Mouse (Mus musculus) liver, embryonic 13.5 days (tissue): Measurements from ENCODE around the gene Hspa2. TPM values are rescaled to one million over a fixed set of nuclear protein-coding genes. Genes with fewer than 3 reads are reported as not detected.

Source experiments
- ATAC-seq: fragments of 200-750 bp; cut with Nextera tagmentation; 2 replicates; pipeline ENCODE4 v1.8.0; 2017; ENCODE audit warnings: low read depth, mild to moderate bottlenecking, moderate number of reproducible peaks, moderate library complexity
- DNase-seq: peaks from one replicate; pipeline ENCODE4 v3.0.0; 2022
- H3K27ac ChIP-seq: fragments of 300-500 bp; sonication (generic); 2 replicates; pipeline ENCODE4 v1.5.1; 2015; ENCODE audit warnings: moderate library complexity, mild to moderate bottlenecking, inconsistent platforms
- H3K27me3 ChIP-seq: fragments of 300-500 bp; sonication (generic); 2 replicates; pipeline ENCODE4 v1.6.1; 2015; ENCODE audit warnings: mild to moderate bottlenecking, inconsistent platforms
- H3K36me3 ChIP-seq: fragments of 300-500 bp; sonication (generic); 2 replicates; pipeline ENCODE4 v1.6.1; 2015; ENCODE audit warnings: mild to moderate bottlenecking, inconsistent platforms
- H3K4me1 ChIP-seq: fragments of 300-500 bp; sonication (generic); replicated peaks from 2 replicates; pipeline ENCODE4 v1.6.1; 2015; ENCODE audit warnings: inconsistent platforms
- H3K4me2 ChIP-seq: fragments of 300-500 bp; sonication (generic); 2 replicates; pipeline ENCODE4 v1.6.1; 2015; ENCODE audit warnings: inconsistent platforms, mild to moderate bottlenecking, moderate library complexity
- H3K4me3 ChIP-seq: fragments of 300-500 bp; sonication (generic); replicated peaks from 2 replicates; pipeline ENCODE4 v1.5.1; 2015; ENCODE audit warnings: mild to moderate bottlenecking, inconsistent platforms
- H3K9ac ChIP-seq: fragments of 300-500 bp; sonication (generic); 2 replicates; pipeline ENCODE4 v1.6.1; 2015; ENCODE audit warnings: mild to moderate bottlenecking, inconsistent platforms
- H3K9me3 ChIP-seq: fragments of 300-500 bp; sonication (generic); replicated peaks from 2 replicates; pipeline ENCODE4 v1.6.1; 2016; ENCODE audit warnings: inconsistent platforms
- WGBS: fragments of 180-500 bp; shearing (Covaris S2); methylation state at CpG from one replicate; pipeline ENCODE4 v1.1.7; 2015; ENCODE audit not compliant: insufficient replicate concordance; 5-methylcytosine and 5-hydroxymethylcytosine counted together
- polyA plus RNA-seq: library from polyadenylated mRNA; unstranded; fragments of >200 nt; fragmentation: Nextera tagmentation; extraction: Ambion mirVana; gene quantifications from 2 replicates; pipeline ENCODE4 v1.2.1, GENCODE M21; 2015

Hspa2 gene
- polyA plus RNA-seq, 1 experiment from 2014 or later = 1.7 TPM

DNA sequence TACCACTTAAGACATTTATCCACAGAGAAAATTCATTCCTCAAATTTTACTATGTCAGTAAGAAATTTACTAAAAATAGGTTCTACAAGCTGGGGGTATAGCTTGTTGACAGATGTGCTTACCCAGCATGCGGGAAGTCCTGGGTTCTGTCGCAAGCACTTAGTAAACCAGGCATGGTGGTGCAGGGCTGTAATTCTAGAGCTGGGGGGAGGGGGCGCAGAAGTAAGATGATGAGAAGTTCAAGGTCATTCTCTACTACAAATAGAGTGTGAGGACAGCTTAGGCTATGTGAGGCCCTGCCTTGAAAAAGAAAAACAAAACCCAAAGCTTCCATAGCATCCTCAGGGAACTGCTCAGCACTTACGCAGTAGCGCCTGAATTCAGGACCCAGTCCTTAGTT, 25.4 kb upstream of the Hspa2 start:
- H3K27me3 ChIP-seq = no peaks in the 10 kb centered on the region
- DNase-seq (no peak), ATAC-seq (no peak)

DNA sequence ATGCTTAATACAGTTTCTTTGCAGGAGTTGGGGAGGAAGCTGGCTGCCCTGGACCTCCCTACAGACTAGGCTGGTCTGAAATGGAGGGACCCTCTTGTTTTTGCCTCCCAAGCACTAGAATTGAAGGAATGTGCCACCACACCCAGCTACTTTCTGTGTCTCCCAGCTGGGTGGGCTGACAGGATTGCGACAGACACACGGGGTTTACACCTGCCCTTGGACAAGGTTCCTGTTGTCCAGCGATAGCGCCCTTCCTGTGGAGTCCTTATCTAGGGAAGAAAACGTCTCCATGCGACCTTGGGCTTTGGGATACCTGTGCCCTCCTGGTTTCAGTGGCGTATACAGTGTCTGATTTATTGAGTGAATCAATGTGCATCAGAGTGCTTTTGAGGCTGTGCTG, 23.8 kb upstream of the Hspa2 start:
- DNase-seq (no peak), ATAC-seq (no peak)
- Histone ChIP-seq H3K4me1 (peaks cover 57% of the 10 kb centered on the region), H3K27ac (no peak overlapping the region), H3K36me3 (peaks cover 20% of the 10 kb centered on the region), H3K27me3 (no peaks in the 10 kb centered on the region), H3K9me3 (no peaks in the 10 kb centered on the region), H3K9ac (no peak overlapping the region), H3K4me3 (no peak overlapping the region), H3K4me2 (no peak overlapping the region)
- 60% methylated on average over 7 of the region's 7 CpGs for WGBS

More for the DNA sequence above, 25.4 kb upstream of the Hspa2 start:
- WGBS = 79% methylated on average over 5 of the region's 5 CpGs
- Histone ChIP-seq H3K36me3 (peaks cover 14% of the 10 kb centered on the region; the same call in 1 of the 2 replicates), H3K4me3 (no peak overlapping the region), H3K27ac (peak overlapping the region; percentile 40), H3K9ac (no peak overlapping the region), H3K9me3 (no peaks in the 10 kb centered on the region), H3K4me1 (peaks cover 73% of the 10 kb centered on the region), H3K4me2 (no peak overlapping the region)

DNA sequence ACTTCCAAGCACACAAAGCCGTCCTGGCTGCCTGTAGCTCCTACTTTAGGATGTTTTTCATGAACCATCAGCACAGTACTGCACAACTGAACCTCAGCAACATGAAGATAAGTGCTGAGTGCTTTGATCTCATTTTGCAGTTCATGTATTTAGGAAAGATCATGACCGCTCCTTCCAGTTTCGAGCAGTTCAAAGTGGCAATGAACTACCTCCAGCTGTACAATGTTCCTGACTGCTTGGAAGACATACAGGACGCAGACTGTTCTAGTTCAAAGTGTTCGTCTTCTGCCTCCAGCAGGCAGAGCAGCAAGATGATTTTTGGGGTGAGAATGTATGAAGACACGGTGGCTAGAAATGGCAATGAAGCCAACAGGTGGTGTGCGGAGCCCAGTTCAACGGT, 18.6 kb upstream of the Hspa2 start:
- ATAC-seq (no peak), DNase-seq (no peak)
- H3K27me3 ChIP-seq = no peaks in the 10 kb centered on the region
- no peak overlapping the region for H3K27ac ChIP-seq
- no peaks in the 10 kb centered on the region for H3K9me3 ChIP-seq
- no peak overlapping the region for H3K4me3 ChIP-seq
- H3K4me1 ChIP-seq = peaks cover 19% of the 10 kb centered on the region
- H3K9ac ChIP-seq = no peak overlapping the region
- no peak overlapping the region for H3K4me2 ChIP-seq
- 90% methylated on average over 8 of the region's 8 CpGs for WGBS
- H3K36me3 ChIP-seq = peaks cover 44% of the 10 kb centered on the region

DNA sequence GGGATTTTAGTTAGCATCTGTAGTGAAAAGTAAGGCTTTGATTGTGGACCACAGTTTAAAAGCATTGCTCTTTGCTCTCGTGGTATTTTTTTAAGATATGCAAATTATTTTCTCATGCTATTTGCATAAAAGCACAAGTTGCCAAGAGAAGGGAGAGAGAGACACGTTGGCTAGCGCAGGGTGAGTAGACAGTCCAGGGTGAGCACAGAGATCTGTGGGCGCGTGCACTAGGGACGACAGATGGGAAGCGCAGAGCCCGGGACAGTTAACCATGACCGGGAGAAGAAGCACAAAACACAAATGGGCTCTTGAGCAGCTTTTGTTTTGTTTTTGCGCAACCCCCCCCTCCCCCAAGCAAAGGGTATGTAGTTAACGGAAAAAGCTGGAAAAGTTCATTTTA, 15.2 kb upstream of the Hspa2 start:
- no peak overlapping the region for H3K9ac ChIP-seq
- H3K36me3 ChIP-seq = peaks cover 49% of the 10 kb centered on the region
- H3K4me2 ChIP-seq = no peak overlapping the region
- 78% methylated on average over 11 of the region's 11 CpGs for WGBS
- H3K4me3 ChIP-seq = no peak overlapping the region
- no peaks in the 10 kb centered on the region for H3K9me3 ChIP-seq
- H3K4me1 ChIP-seq = peaks cover 42% of the 10 kb centered on the region
- ATAC-seq = no peak
- H3K27me3 ChIP-seq = no peaks in the 10 kb centered on the region
- no peak overlapping the region for H3K27ac ChIP-seq
- no peak for DNase-seq

DNA sequence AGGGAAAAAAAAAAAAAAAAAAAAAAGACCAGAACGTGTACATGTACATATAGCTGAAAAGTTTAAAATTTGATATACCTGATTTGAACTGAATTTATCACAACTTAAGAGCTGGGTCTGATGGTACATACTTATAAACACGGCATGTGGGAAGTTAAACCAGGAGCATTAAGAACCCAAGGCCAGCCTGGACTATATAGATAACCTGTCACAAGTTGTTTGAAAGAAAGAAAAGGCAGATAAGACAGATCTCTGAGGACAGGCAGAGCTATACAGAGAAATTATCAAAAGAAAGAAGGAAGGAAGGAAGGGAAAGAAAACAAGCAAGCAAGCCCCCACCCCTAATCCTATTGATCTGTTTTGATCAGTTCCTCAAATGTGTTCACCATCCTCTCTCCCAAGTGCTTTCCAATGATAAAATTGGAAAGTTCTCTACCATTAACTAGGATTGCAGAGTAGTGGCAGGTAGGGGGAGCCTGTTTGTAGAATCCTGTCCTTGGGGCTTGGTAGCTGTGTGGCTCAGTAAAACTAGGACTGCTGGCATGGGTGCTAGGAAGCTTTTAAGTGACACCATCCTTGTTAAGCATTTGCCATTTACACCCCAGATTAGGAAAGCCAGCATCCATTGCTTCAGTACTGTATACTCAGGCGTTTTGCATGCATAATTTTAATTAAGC, 12.2 kb upstream of the Hspa2 start:
- DNase-seq (no peak), ATAC-seq (peak; percentile 93)
- no peaks in the 10 kb centered on the region for H3K9me3 ChIP-seq
- peak overlapping the region; percentile 34 for H3K27ac ChIP-seq
- 31% methylated on average over 3 of the region's 3 CpGs for WGBS
- peaks cover 27% of the 10 kb centered on the region for H3K36me3 ChIP-seq
- no peak overlapping the region for H3K9ac ChIP-seq
- H3K4me2 ChIP-seq = 0 out of 2 replicates have a peak overlapping the region, but pooled peaks have one; percentile 8
- H3K4me3 ChIP-seq = no peak overlapping the region
- peaks cover 42% of the 10 kb centered on the region for H3K4me1 ChIP-seq
- H3K27me3 ChIP-seq = no peaks in the 10 kb centered on the region

DNA sequence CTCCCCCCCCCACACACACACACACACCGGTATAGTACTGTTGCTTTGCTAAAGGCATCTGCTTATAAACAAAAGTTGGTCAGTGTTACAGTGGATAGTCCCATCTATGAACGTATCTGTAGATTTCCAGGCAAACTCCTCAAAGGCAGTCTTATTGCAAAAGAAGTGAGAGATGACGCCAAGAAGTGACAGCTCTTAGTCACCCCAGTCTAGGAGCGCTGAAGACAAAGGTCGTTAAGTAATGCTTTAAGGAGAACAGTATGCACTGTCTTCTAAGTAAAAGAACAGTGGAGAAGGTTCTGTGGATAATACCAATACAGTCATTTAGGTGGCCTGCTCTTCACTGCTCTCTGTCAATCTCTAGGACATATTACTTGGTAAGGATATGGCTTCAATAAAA, 11.0 kb upstream of the Hspa2 start:
- DNase-seq (no peak), ATAC-seq (no peak)
- 68% methylated on average over 5 of the region's 5 CpGs for WGBS
- Histone ChIP-seq H3K9me3 (no peaks in the 10 kb centered on the region), H3K9ac (no peak overlapping the region), H3K27ac (no peak overlapping the region), H3K4me2 (no peak overlapping the region), H3K4me1 (peaks cover 42% of the 10 kb centered on the region), H3K4me3 (no peak overlapping the region), H3K36me3 (peaks cover 22% of the 10 kb centered on the region), H3K27me3 (no peaks in the 10 kb centered on the region)

DNA sequence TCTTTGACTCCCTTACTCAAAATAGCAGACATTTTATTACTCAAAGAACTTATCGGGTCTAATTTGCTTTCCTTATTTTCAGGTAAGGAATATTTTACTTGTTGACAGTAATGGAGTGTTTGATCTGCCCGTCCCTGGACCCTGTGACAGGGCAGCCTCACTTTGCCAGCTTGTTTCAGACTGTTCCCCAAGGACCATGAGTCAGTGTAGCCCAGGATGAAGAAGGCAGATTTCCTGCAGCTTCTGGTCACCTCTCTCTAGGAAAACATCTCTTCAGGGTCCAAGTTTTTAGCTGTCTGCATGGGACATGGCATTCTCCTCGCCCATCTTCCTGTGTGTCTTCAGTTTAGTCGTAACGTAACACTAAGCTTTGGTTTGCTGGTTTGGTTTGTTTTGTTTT, 6.7 kb upstream of the Hspa2 start:
- ATAC-seq = no peak
- H3K9ac ChIP-seq = no peak overlapping the region
- H3K4me3 ChIP-seq = no peak overlapping the region
- WGBS = 80% methylated on average over 5 of the region's 5 CpGs
- no peak for DNase-seq
- H3K4me2 ChIP-seq = no peak overlapping the region
- peaks cover 16% of the 10 kb centered on the region for H3K4me1 ChIP-seq
- no peak overlapping the region for H3K27ac ChIP-seq
- no peaks in the 10 kb centered on the region for H3K9me3 ChIP-seq
- no peaks in the 10 kb centered on the region for H3K36me3 ChIP-seq
- no peaks in the 10 kb centered on the region for H3K27me3 ChIP-seq

DNA sequence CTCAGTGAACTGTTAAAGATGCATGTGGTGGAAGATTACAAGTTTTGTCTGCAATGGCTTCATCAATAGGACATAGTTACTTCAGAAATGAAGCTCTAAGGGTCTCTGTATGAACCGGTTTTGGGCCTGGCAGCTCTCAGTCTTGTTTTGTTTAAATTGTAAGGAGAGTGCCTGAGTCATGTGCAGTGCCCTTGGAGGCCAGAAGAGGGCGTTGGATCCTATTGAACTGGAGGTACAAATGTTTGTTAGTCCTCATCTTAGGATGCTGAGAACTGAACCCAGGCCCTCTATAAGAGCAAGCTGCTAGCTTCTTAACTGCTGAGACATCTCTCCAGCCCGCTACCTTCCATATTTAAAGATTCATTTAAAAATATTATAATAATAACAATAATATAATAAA, 2.3 kb upstream of the Hspa2 start:
- Histone ChIP-seq H3K27ac (no peak overlapping the region), H3K9me3 (no peaks in the 10 kb centered on the region), H3K9ac (no peak overlapping the region), H3K4me3 (no peak overlapping the region), H3K4me1 (peaks cover 37% of the 10 kb centered on the region), H3K4me2 (no peak overlapping the region), H3K36me3 (no peaks in the 10 kb centered on the region), H3K27me3 (peaks cover 27% of the 10 kb centered on the region)
- no peak for ATAC-seq
- no peak for DNase-seq
- 57% methylated on average over 3 of the region's 3 CpGs for WGBS

DNA sequence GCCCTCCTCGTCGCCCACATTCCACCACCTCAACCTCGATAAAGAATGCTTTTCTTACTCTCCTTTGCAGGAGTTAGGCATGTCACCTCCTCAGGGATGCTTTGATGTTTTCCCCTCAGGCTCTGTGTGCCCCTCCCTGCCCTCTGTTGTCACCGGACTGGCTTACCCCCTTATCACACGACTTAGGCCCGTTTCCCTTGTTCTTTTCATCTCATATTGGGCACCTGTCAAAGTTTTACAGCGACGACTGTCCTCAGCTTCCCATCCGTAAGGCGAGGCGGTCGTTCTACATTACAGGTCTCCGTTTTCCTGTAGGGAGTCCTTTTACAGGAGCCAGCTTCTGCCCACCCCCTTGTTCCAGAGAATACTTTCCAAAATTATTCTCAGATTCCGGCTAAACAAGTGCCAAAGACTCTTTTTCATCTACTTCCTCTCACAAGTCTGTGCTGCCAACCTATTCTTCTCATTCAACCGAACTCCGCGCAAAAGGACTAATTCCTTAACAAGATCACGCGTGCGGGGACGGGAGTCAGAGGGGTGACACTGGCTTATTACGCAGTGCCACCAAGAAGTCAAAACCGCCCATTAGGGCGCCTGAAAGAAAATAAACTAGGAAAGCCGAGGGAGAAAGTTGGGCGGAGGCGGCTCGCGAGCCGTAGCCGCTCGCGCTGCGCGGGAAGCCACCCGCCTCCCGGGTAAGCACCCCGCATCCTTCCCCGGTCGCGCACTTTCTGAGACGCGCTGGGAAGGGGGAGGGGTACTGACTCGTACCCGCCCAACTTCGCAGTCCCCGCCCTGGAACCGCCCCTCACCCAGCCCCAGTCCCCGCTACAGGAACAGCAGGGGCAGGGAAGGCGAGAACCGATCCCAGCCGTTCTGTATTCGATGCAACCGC, 738 bp upstream of the Hspa2 start:
- peaks cover 37% of the 10 kb centered on the region for H3K4me1 ChIP-seq
- WGBS = 1% methylated on average over 54 of the region's 54 CpGs
- ATAC-seq = peak; percentile 86
- H3K27ac ChIP-seq = peak overlapping the region; percentile 84
- H3K4me3 ChIP-seq = peak overlapping the region; percentile 75
- peaks cover 40% of the 10 kb centered on the region for H3K27me3 ChIP-seq
- H3K9me3 ChIP-seq = no peaks in the 10 kb centered on the region
- DNase-seq = peak; percentile 34
- no peaks in the 10 kb centered on the region for H3K36me3 ChIP-seq
- peak overlapping the region; percentile 93 for H3K4me2 ChIP-seq
- H3K9ac ChIP-seq = peak overlapping the region; percentile 77

DNA sequence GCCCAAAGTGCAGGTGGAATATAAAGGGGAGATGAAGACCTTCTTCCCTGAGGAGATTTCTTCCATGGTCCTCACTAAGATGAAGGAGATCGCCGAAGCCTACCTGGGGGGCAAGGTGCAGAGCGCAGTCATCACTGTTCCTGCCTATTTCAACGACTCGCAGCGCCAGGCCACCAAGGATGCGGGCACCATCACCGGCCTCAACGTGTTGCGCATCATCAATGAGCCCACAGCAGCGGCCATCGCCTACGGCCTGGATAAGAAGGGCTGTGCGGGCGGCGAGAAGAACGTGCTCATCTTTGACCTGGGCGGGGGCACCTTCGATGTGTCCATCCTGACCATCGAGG, 833 bp downstream of the Hspa2 start:
- ATAC-seq (no peak), DNase-seq (no peak)
- Histone ChIP-seq H3K9me3 (no peaks in the 10 kb centered on the region), H3K4me2 (peak overlapping the region; percentile 93), H3K27ac (no peak overlapping the region), H3K4me3 (peak overlapping the region; percentile 75), H3K4me1 (peaks cover 37% of the 10 kb centered on the region), H3K27me3 (peaks cover 49% of the 10 kb centered on the region), H3K9ac (peak overlapping the region; percentile 77), H3K36me3 (no peaks in the 10 kb centered on the region)
- WGBS = 10% methylated on average over 20 of the region's 20 CpGs

DNA sequence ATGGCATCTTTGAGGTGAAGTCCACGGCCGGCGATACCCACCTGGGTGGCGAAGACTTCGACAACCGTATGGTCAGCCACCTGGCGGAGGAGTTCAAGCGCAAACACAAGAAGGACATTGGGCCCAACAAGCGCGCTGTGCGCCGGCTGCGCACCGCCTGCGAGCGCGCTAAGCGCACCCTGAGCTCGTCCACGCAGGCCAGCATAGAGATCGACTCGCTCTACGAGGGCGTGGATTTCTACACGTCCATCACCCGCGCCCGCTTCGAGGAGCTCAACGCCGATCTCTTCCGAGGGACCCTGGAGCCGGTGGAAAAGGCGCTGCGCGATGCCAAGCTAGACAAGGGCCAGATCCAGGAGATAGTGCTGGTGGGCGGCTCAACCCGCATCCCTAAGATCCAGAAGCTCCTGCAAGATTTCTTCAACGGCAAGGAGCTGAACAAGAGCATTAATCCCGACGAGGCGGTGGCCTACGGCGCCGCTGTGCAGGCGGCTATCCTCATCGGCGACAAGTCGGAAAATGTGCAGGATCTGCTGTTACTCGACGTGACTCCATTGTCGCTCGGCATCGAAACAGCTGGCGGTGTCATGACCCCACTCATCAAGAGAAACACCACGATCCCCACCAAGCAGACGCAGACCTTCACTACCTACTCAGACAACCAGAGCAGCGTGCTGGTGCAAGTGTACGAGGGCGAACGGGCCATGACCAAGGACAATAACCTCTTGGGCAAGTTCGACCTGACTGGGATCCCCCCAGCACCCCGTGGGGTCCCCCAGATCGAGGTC, 1.4 kb downstream of the Hspa2 start:
- Histone ChIP-seq H3K27me3 (peaks cover 49% of the 10 kb centered on the region), H3K9ac (peak overlapping the region; percentile 26; the same call in 1 of the 2 replicates), H3K9me3 (no peaks in the 10 kb centered on the region), H3K4me2 (peak overlapping the region; percentile 93), H3K27ac (no peak overlapping the region), H3K4me3 (peak overlapping the region; percentile 75), H3K4me1 (peaks cover 37% of the 10 kb centered on the region), H3K36me3 (no peaks in the 10 kb centered on the region)
- ATAC-seq = no peak
- WGBS = 7% methylated on average over 64 of the region's 64 CpGs
- peak; percentile 15 for DNase-seq
